Mouse (Mus musculus) adrenal gland, postnatal 36 days (tissue): ENCODE measurements around the gene Kcnk13. TPM values are rescaled to one million over a fixed set of nuclear protein-coding genes. Genes with fewer than 3 reads are reported as not detected.
"Not testable (repeated sequence)": the region's sequence is repeated elsewhere in the genome, so short reads cannot be mapped to it uniquely, and the experiment has no call there.

Experiments used
- DNase-seq, 2 experiments: peaks; one replicate each; pipeline ENCODE4 v3.0.0; 2021; ENCODE audit warnings: mixed read lengths in 1 of 2
- total RNA-seq, 2 experiments: library from RNA; stranded (reverse); gene quantifications; 2 replicates each; pipeline ENCODE4 v1.2.3; 2021

Gene Kcnk13
- total RNA-seq, 2 experiments from 2014 or later: 0.46 to 1.3 TPM

DNA sequence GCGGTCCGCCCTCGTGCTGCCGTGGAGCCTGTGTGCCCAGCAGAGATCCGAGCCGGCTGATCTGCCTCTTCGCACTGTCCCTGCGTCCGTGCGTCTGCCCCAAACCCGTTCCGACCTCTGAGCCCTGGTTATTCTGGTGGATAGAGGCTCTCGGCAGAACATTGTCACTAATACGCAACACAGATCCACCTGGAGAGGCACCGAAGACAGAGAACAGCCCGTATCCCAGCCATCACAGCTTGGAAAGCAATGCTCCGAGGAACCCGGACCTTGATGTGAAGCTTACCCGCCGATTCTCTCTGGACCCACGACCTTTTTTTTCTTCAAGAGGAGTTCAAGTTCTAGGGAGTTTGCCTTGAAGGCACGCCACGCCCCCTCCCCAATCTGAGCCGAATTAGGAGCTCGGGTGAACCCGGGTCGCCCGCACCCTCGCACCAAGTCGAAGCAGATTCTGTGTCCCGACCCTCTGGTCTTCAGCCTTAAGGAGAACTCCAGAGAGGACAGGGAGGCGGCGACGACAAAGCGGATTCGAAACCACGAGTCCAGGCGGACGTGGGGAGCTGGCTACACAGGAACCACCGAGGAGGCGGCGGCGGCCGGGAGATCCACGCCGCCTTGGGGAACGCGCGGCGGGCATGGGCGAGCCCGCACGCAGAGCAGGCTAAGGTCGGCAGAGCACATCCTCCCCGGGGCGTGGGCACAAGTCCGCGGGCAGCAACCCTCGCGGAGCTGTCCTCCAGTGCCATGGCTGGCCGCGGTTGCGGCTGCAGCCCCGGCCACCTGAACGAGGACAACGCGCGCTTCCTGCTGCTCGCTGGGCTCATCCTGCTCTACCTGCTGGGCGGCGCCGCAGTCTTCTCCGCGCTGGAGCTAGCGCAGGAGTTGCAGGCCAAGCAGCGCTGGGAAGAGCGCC, 1.2 kb downstream of the Kcnk13 start:
- peak; percentile 45 to 53 for DNase-seq

DNA sequence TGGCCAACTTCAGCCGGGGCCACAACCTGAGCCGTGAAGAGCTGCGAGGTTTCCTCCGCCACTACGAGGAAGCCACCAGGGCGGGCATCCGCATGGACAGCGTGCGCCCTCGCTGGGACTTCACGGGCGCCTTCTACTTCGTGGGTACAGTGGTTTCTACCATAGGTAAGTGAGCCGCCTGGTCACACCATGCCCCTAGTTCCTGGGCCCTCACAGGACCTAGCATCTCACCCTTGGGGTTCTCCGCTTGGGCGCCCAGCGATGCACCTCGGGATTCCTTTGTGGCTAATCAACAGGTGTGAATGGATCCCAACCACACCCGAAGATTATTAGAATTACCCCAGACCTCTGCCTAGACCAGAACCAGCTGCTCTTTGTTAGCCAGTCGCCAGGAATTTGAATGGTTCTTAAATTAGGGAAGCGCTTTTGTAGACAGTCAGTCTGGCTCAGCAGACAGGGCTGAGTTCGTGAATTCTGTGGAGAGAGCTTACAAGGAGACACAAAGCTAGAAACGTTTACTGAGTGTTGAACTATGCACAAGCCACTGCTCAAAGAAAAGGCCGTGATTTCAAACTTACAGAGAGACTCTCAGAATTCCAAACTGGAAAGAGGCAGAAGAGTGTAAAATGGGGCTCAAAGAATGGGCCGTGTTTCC, 1.9 kb downstream of the Kcnk13 start:
- no peak for DNase-seq

DNA sequence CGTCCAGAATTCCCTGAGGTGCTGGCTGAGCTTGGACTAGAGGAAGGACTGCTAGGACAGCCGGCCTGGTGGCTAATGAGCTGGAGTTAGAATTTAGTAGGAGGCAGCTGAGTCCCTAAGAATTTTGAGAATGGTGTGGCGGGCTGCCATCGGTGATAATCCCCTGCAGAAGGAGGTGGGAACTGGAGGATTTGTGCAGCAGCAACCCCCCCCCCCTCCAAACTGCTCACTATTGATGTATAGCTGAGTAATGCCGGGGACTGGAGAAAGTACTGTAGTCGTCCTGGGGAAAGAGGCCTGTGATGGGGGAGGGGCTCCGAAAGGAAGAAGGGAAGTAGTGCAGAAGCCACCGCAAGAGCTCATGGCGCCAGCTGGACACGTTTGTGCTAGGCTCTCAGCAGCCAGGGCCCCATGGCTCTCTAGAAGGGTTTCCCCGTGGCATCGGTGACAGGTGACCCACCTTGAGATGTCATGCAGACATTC, 2.6 kb downstream of the Kcnk13 start:
- DNase-seq: no peak

DNA sequence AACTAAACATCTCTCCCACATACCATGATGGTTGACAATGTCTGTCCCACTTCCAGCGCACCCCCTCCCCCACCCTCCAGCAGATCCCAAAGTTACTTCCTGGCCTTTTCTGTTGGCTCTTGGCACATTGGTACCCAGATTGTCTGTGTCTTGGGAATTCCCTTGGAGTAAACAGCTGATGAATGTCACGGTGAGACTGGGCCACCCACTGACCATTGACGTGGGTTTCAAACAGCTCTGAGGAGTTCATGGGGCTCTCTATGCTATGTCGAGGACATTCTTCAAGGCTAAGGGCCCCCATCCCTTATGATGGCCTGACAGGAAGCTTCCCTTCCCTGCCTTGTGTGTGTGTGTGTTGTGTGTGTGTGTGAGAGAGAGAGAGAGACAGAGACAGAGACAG, 5.6 kb downstream of the Kcnk13 start:
- no peak for DNase-seq

DNA sequence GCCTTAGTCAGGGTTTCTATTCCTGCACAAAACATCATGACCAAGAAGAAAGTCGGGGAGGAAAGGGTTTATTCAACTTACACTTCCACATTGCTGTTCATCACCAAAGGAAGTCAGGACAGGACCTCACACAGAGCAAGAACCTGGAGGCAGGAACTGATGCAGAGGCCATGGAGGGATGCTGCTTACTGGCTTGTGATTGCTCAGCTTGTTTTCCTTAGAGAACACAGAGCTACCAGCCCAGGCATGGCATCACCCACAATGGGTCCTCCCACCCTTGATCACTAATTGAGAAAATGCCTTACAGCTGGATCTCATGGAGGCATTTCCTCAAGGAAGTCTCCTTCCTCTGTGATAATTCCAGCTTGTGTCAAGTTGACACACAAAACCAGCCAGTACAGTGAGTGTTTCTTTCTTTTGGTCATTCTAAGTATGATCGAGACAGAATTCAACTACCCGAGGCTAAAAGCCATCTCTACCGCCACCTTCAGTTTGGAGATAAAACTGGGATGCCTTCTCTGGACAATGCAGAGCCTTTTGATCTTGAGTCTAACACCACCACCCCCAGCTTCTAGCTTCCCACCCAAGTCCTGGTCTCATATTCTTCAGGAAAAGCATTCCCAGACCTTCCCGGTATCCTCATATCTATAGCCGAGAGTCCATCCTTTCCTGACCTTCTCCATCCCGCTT, 7.1 kb downstream of the Kcnk13 start:
- DNase-seq: not testable (repeated sequence)

DNA sequence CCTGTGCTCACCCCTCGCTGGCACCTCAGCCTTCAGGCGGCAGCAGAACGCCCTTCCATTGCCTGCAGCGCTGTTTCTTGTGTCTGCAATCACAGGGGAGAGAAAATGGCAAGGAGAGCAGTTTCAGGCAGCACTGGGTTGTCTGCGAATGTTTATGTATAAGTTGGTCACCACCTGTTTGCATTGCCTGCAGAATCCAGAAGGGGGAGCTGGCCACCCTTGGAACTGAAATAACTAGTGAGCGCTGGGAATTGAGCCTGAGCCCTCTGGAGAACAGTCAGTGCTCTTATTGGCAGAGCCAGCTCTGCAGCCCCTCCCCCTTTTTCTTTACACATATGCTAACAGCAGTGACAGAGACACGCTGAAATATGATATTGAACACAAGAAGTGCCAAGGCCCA, 8.5 kb downstream of the Kcnk13 start:
- DNase-seq: no peak

DNA sequence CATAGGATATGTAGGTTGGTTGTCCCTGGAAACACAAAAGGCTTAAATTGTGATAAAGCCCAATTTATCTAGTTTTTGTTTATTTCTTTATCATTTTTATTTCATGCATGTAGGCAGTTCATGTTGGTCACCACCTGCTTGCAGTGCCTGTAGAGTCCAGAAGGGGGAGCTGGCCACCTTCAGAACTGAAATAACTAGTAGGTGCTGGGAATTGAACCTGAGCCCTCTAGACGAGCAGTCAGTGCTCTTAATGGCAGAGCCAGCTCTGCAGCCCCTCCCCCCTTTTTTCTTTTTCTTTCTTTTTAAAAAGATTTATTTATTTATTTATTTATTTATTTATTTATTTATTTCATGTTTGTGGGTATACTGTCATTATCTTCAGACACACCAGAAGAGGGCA, 9.4 kb downstream of the Kcnk13 start:
- no peak for DNase-seq

DNA sequence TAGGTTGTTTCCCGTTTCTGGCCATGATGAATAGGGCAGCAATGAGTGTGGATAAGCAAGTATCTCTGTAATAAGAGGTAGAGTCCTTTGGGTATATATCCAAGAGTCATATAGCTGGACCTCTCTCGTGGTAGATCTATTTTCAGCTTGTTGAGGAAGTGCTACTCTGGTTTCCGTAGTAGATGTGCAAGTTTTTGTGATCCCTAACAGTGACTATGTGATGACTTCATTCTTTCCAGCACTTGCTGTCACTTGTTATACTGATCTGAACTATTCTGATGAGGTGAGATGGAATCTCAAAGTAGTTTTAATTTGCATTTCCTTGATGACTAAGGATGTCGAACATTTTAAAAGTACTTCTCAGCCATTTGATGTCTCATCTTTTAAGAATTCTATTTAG, 15.2 kb downstream of the Kcnk13 start:
- no peak for DNase-seq

DNA sequence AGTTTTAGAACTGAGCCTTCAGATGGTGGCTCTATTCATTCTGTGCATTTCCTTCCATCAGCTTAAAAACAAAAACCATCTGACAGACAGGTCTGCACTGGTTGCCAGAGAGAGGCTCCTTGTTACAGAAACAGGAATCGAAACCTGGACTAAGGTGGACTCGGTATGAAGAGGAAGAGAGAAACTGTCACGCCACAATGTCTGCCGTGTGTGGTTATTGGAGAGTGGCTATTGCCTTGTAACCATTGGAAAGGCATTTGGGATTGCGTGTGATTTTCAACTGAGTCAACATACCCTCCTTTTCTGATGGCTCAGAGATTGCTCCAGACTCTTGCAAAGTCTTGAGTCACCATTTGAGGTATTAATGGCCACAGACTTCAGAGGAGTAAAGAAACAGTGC, 22.5 kb downstream of the Kcnk13 start:
- DNase-seq: no peak

DNA sequence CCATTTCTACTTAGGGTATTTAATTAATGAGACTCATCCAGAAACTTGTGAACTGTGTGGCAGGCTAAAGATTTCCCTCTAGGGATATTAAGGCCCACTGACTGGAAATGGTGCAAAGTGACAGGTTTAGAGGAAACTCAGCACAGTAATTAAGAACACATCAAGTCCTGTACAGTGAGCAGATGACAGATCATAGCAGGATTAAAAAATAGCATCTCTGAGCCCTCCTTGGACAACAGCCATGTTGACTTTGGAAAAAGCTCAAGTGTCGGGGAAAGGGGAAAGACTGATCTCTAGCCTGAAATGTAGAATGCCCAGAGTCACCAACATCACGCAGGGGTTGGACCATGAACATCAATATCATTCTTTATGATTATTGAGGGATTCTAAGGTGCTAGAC, 23.8 kb downstream of the Kcnk13 start:
- peak; percentile 17 to 28 for DNase-seq

DNA sequence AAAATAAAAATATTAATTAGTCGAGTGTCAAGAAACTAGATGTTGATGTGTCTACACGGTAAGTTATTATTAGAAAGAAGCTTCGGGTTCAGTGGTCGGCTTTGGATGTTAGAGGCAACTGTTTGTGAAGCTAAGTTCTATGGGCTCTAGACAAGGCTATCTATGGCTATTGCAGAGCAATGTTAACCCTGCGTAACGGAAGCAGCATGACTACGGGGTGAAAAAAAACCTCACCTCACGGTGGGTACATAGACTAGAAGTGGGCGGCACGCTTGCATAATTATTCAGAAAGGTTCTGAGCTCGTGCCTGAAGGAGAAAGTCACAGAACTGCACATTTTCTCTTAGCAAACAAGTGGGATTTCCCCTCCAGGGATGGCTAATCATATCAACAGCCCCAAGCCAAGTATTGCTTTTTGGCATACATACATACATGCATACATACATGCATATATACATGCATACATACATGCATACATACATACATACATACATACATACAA, 28.1 kb downstream of the Kcnk13 start:
- no peak for DNase-seq

DNA sequence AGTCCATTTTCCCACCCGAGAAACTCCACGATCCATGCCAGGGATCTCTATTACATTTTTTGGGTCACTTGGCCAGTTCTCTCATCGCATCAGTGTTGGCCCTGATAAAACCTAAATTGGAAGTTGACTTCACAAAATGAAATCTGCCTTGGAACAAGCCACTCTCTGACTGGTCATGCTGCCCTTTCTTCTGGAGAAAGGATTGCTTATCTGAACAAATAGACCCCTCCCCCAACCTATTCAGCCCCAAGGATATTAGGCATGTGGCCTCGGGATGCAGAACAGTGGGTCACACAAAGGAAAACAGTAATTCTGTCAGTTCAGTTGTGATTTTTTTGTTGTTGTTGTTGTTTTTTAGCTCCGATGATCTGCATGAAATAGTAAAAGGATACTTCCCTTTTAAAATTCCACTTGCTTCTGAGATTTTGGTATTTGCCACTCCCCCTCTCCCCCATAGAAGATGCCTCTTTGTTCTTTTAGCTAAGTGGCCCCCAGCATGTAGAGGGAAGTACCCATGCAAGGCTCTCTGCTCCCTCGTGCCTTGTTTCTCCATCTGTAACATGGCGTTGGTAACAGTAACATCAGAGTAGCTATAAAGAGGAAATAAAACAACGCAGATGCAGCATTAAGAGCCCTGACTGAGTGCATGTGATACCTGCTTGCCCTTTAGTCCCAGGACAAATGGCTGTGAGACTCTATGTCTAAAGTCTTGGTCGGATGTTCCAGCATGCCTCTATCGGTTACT, 29.0 kb downstream of the Kcnk13 start:
- no peak for DNase-seq

DNA sequence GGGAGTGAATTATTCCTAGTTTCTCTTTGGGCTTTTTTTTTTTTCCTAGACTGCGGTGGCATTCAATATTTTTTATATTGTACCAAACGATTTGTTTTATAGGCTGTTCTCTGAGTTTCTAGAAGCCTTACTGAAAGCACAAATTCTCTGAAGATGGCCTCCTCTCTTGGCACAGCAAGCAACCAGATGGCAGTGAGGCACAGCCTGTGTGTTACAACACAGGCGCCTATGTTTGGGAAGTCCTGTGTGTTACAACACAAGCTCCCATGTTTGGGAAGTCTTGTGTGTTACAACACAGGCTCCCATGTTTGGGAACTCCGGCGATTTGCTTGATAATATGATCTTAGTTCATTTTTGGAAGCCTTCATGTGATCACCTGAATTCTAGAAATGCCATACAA, 31.7 kb downstream of the Kcnk13 start:
- no peak for DNase-seq

DNA sequence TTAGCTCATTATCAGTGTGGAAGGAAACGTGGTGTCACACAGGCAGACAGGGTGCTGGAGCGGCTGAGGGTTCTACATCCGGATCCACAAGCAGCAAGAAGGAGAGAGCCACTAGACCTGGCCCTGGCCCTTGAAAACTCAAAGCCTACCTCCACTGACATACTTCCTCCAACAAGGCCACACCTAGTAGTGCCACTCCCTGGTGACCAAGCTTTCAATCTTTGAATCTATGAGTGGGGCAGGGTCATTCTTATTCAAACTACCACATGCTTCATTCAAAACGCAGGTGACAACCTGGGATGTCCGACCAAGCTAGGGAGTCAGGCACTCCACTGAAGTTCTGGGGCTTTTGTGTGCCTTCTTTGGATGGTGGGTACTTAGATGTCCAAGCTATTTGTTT, 35.4 kb downstream of the Kcnk13 start:
- DNase-seq: no peak

DNA sequence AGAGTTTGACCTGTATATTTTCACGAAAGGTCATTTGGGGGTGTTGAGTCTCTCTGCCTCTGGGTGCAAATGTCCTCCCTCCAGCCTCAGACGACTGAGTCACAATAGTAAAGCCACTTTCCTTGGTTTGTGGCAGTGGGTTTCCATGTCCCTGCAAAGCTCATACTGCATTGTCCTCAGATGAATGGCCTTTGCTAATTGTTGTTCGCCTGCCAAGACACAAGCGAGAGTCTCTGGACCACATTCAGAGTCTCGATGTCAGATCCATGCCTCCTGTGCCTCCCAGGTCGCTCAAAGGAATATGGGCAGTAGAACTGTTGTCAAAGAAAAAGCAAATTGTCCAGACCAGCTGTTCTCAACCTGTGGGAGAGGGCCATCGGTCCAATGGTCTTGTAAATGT, 36.1 kb downstream of the Kcnk13 start:
- DNase-seq: no peak

DNA sequence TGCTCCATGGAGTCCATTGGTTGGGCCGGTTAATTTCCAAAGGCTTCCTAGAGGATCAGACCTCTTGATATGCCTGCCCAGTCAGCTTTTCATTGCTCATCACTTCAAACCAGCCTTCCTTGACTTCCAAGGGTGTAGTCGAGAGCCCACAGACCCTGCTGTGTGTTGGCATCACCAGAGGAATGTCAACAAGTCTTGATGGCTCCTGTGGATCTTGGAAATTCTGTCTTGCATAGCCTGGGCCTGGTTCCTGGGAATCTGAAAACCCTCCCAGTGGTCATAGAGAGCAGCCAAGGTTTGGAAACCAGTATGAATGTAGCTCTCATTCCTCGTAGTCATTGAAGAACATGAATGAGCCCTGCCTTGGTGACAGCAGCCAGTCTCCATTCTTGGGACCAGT, 36.9 kb downstream of the Kcnk13 start:
- no peak for DNase-seq

DNA sequence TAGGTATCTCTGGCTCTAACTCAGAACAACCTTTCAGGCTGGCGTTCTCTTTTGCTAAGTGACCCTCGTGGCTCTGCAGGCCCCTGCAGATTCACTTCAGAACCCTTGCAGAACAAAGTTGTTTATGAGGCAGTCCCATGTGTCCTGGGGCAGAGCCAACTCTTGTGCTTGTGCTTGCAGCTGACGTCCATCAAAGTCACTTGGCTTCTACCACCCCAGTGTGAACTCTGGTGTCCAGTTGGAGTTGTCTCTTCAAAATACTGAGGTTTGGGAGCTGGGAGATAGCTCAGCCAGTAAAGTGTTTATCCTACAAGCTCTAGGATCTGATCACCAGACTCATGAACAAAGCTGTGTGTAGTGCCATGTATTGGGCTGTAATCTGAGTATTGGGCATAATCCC, 37.6 kb downstream of the Kcnk13 start:
- no peak for DNase-seq

DNA sequence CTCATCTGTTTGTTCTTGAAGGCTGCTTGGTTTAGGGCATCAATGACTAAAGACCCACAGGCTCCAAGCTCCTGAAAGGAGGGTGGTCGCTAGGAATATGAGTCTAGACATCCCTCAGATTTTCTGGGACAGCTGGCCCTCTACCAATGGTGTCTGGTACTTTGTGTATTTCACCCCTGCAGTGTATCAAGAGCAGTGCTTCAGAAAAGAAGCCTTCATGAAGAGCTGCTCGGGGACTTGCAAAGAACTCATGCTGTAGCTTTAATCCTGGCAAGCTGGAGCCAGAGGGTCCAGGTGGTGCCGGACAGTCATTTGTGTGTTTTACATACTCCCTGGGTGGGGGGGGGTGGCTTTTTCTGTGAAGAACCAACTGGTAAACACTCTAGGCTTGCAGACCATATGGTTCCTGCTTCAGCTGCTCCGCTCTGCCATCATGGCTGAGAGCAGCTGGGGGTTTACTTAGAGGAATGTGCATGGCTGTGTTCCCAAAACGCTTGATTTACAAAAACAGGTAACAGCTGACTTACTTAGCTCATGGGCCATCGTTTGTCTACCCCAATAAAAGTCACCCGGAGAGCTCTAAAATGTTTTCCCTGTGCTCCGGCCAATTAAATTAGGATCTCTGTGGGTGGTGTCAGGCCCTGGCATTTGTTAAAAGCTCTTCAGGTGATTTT, 38.8 kb downstream of the Kcnk13 start:
- DNase-seq: no peak

DNA sequence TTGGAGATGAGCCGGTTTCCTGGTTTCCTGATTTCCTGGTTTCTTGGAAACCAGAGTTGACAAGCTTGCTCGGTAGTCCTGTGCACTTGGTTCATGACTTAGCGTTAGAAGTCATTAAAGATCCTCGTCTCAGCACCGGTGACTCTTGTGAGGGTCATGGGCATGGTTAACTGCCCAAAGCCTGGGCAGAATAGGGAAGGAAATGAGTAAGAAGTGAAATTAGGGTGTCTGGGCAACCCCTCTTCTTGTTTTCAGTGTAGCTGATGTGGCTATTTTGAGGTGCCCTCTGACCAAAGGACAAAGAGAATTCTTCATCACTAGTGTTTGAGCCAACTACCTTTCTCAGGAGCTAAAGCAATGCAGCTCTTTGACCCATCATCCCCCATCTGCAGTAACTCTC, 41.0 kb downstream of the Kcnk13 start:
- no peak for DNase-seq

DNA sequence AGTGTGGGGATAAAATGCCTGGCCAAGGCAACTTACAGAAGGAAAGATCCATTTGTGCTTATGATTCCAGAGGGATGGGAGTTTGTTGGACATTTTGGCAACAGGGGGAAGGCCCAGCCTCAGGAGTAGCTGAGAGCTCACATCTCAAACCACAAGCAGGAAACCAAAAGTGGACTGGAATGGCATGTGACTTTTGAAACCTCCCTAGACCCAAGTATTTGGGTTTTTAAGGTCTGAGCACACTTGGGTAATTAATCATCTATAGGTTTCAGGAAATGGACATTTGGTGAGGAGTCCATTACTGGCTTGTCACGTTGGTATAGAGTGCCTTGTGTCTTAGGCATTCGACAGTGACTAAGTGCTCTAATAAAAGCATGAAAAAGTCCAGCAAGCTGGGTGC, 42.4 kb downstream of the Kcnk13 start:
- DNase-seq: no peak

DNA sequence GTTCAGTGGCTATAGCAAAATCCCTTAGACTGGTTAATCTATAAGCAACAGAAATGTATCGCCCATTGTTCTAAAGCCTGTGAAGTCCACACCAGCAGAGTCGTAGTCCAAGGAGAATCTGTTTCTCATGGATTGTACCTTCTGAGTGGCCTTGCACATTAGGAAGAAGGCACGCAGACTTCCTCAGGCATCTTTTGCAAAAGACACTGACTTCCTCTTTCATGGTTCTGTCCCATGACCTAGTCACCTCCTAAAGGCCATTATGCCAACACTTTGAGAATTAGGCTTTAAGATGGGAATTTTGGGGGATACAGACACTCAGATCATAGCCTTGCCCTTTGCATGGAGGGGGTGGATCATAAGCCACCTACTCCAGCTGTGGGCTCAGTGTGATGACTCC, 48.5 kb downstream of the Kcnk13 start:
- no peak for DNase-seq

DNA sequence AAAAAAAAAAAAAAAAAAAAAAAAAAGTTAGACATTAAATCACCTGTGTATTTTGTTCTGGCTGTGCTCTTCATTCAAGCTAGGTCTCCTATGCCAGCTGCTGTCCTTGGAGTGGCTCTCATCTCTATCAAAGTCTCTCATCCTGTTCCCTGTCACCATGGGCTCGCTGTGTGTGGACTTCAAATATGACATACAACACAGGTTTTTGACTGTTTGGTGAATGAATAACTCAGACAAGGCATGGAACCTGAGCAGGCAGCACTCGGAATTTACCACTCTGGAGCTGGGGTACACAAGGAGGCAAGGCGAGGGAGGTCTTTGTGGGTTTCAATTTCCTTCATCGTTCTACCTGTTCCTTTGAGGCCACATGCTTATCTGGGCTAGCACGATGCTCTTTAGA, 50.8 kb downstream of the Kcnk13 start:
- no peak for DNase-seq
